Mouse (Mus musculus) CH12.LX (cell line): ENCODE measurements around the gene Cdk5. TPM values are rescaled to one million over a fixed set of nuclear protein-coding genes. Genes with fewer than 3 reads are reported as not detected.

Experiments
- DNase-seq: peaks from one replicate; pipeline ENCODE4 v3.0.0-alpha.2; 2013; ENCODE audit errors: extremely low read depth
- H3K27ac ChIP-seq: 2 replicates; pipeline ENCODE4 v1.5.1; 2012; ENCODE audit warnings: low read depth, mild to moderate bottlenecking, control low read depth, moderate library complexity; ENCODE audit not compliant: insufficient read depth
- H3K27me3 ChIP-seq: replicated peaks from 2 replicates; pipeline ENCODE3; 2012; ENCODE audit warnings: inconsistent platforms
- H3K36me3 ChIP-seq, 2 experiments: replicated peaks in 1 of 2; 2 replicates each; pipeline versions ENCODE3 to v1.6.1; 2012; ENCODE audit warnings: inconsistent platforms in 1 of 2, low read length in 1 of 2, mild to moderate bottlenecking in 1 of 2, mixed read lengths in 1 of 2, moderate library complexity in 1 of 2; ENCODE audit not compliant: control insufficient read depth in 1 of 2, insufficient read depth in 1 of 2
- H3K4me1 ChIP-seq, 2 experiments: 2 replicates each; pipeline ENCODE4 v1.6.1; 2012; ENCODE audit warnings: inconsistent platforms in 1 of 2, moderate library complexity in 1 of 2; ENCODE audit not compliant: insufficient read depth in 2 of 2, control insufficient read depth in 1 of 2
- H3K4me2 ChIP-seq: 2 replicates; pipeline ENCODE4 v1.6.1; 2012; ENCODE audit warnings: low read depth, mild to moderate bottlenecking, control low read depth; ENCODE audit not compliant: poor library complexity, insufficient read depth, severe bottlenecking
- H3K4me3 ChIP-seq, 3 experiments: fragments of 150-350 bp in 1 of 3; sonication (generic) in 1 of 3; replicated peaks in 1 of 3; 2 replicates each; pipeline versions ENCODE3 to v1.5.1; 2011 to 2012; ENCODE audit warnings: low read depth in 2 of 3, low read length in 2 of 3, mild to moderate bottlenecking in 2 of 3, moderate library complexity in 2 of 3, control low read depth in 1 of 3, improper control_type of control experiment in 1 of 3, inconsistent platforms in 1 of 3, mixed read lengths in 1 of 3; ENCODE audit not compliant: poor library complexity in 1 of 3
- H3K79me2 ChIP-seq: replicated peaks from 2 replicates; pipeline ENCODE4 v1.6.1; 2012; ENCODE audit warnings: mild to moderate bottlenecking, moderate library complexity; ENCODE audit not compliant: control insufficient read depth, poor library complexity, insufficient read depth, severe bottlenecking; ENCODE audit errors: extremely low read depth
- H3K9ac ChIP-seq: 2 replicates; pipeline ENCODE4 v1.6.1; 2012; ENCODE audit warnings: low read depth, mild to moderate bottlenecking, control low read depth, moderate library complexity; ENCODE audit not compliant: insufficient read depth
- H3K9me3 ChIP-seq: replicated peaks from 2 replicates; pipeline ENCODE3; 2012; ENCODE audit warnings: low read length, inconsistent platforms, mixed read lengths
- BHLHE40 ChIP-seq: IDR thresholded peaks from 2 replicates; pipeline ENCODE4 v1.6.1; 2011; ENCODE audit warnings: mild to moderate bottlenecking, low read depth, low read length, improper control_type of control experiment
- CHD2 ChIP-seq: IDR thresholded peaks from 2 replicates; pipeline ENCODE4 v1.6.1; 2011; ENCODE audit warnings: low read length, improper control_type of control experiment
- CTCF ChIP-seq, 2 experiments: IDR thresholded peaks in 1 of 2; conservative IDR thresholded peaks in 1 of 2; 2 replicates each; pipeline ENCODE4 v1.5.1; 2011 to 2012; ENCODE audit warnings: low read depth in 2 of 2, low read length in 2 of 2, improper control_type of control experiment in 1 of 2, inconsistent platforms in 1 of 2, mild to moderate bottlenecking in 1 of 2, moderate library complexity in 1 of 2
- E2F4 ChIP-seq: IDR thresholded peaks from 2 replicates; pipeline ENCODE4 v1.6.1; 2011; ENCODE audit warnings: low read depth, low read length, improper control_type of control experiment; ENCODE audit not compliant: insufficient replicate concordance
- ETS1 ChIP-seq: conservative IDR thresholded peaks from 2 replicates; pipeline ENCODE4 v1.6.1; 2012; ENCODE audit warnings: low read depth, mild to moderate bottlenecking, inconsistent platforms, low read length, improper control_type of control experiment, moderate library complexity
- GABPA ChIP-seq: IDR thresholded peaks from 2 replicates; pipeline ENCODE4 v1.6.1; 2012; ENCODE audit warnings: low read depth, low read length, improper control_type of control experiment, inconsistent platforms; ENCODE audit not compliant: insufficient replicate concordance
- HCFC1 ChIP-seq: IDR thresholded peaks from 2 replicates; pipeline ENCODE4 v1.6.1; 2012; ENCODE audit warnings: low read depth, mild to moderate bottlenecking, inconsistent platforms, low read length, improper control_type of control experiment
- JUN ChIP-seq: IDR thresholded peaks from 2 replicates; pipeline ENCODE4 v1.6.1; 2011; ENCODE audit warnings: low read depth, mild to moderate bottlenecking, low read length, improper control_type of control experiment, moderate library complexity; ENCODE audit not compliant: insufficient read depth
- JUND ChIP-seq: conservative IDR thresholded peaks from 2 replicates; pipeline ENCODE4 v1.6.1; 2011; ENCODE audit warnings: low read depth, low read length, improper control_type of control experiment
- KAT2A ChIP-seq: IDR thresholded peaks from 2 replicates; pipeline ENCODE4 v1.6.1; 2012; ENCODE audit warnings: low read length, improper control_type of control experiment, inconsistent platforms; ENCODE audit not compliant: insufficient replicate concordance
- MAFK ChIP-seq: IDR thresholded peaks from 2 replicates; pipeline ENCODE4 v1.6.1; 2011; ENCODE audit warnings: low read length, improper control_type of control experiment; ENCODE audit not compliant: insufficient replicate concordance
- MAX ChIP-seq: IDR thresholded peaks from 2 replicates; pipeline ENCODE4 v1.6.1; 2011; ENCODE audit warnings: low read length, improper control_type of control experiment
- MAZ ChIP-seq: IDR thresholded peaks from 2 replicates; pipeline ENCODE4 v1.6.1; 2012; ENCODE audit warnings: low read depth, mild to moderate bottlenecking, inconsistent platforms, low read length, improper control_type of control experiment, moderate library complexity
- MYC ChIP-seq: IDR thresholded peaks from 2 replicates; pipeline ENCODE4 v1.6.1; 2011; ENCODE audit warnings: low read depth, mild to moderate bottlenecking, improper control_type of control experiment, low read length
- NELFE ChIP-seq: IDR thresholded peaks from 2 replicates; pipeline ENCODE4 v1.6.1; 2011; ENCODE audit warnings: low read depth, low read length, improper control_type of control experiment
- PAX5 ChIP-seq: IDR thresholded peaks from 2 replicates; pipeline ENCODE4 v1.6.1; 2012; ENCODE audit warnings: low read length, inconsistent platforms, mixed read lengths
- POLR2A ChIP-seq: IDR thresholded peaks from 2 replicates; pipeline ENCODE4 v1.6.1; 2011; ENCODE audit warnings: low read depth, mild to moderate bottlenecking, improper control_type of control experiment, low read length
- POLR2AphosphoS2 ChIP-seq: IDR thresholded peaks from 2 replicates; pipeline ENCODE4 v1.6.1; 2011; ENCODE audit warnings: low read depth, low read length, improper control_type of control experiment
- RAD21 ChIP-seq: IDR thresholded peaks from 2 replicates; pipeline ENCODE4 v1.6.1; 2011; ENCODE audit warnings: low read depth, mild to moderate bottlenecking, low read length, improper control_type of control experiment, moderate library complexity
- RCOR1 ChIP-seq: conservative IDR thresholded peaks from 2 replicates; pipeline ENCODE4 v1.6.1; 2012; ENCODE audit warnings: low read depth, mild to moderate bottlenecking, inconsistent platforms, low read length, improper control_type of control experiment
- SIN3A ChIP-seq: IDR thresholded peaks from 2 replicates; pipeline ENCODE4 v1.6.1; 2012; ENCODE audit warnings: low read length, improper control_type of control experiment, inconsistent platforms
- SMC3 ChIP-seq: IDR thresholded peaks from 2 replicates; pipeline ENCODE4 v1.6.1; 2011; ENCODE audit warnings: low read depth, low read length, improper control_type of control experiment
- TBP ChIP-seq: conservative IDR thresholded peaks from 2 replicates; pipeline ENCODE4 v1.6.1; 2011; ENCODE audit warnings: low read depth, low read length, improper control_type of control experiment
- TCF12 ChIP-seq: IDR thresholded peaks from 2 replicates; pipeline ENCODE4 v1.6.1; 2014; ENCODE audit warnings: low read depth, mild to moderate bottlenecking, inconsistent platforms, low read length, improper control_type of control experiment
- UBTF ChIP-seq: IDR thresholded peaks from 2 replicates; pipeline ENCODE4 v1.6.1; 2012; ENCODE audit warnings: low read depth, mild to moderate bottlenecking, inconsistent platforms, low read length, improper control_type of control experiment, moderate library complexity
- USF1 ChIP-seq: IDR thresholded peaks from 2 replicates; pipeline ENCODE4 v1.6.1; 2014; ENCODE audit warnings: low read depth, mild to moderate bottlenecking, inconsistent platforms, low read length, improper control_type of control experiment
- USF2 ChIP-seq: conservative IDR thresholded peaks from 2 replicates; pipeline ENCODE4 v1.6.1; 2011; ENCODE audit warnings: low read depth, low read length, improper control_type of control experiment
- ZC3H11A ChIP-seq: IDR thresholded peaks from 2 replicates; pipeline ENCODE4 v1.6.1; 2012; ENCODE audit warnings: low read depth, mild to moderate bottlenecking, inconsistent platforms, low read length, improper control_type of control experiment
- ZKSCAN1 ChIP-seq: IDR thresholded peaks from 2 replicates; pipeline ENCODE4 v1.6.1; 2012; ENCODE audit warnings: low read depth, inconsistent platforms, low read length, improper control_type of control experiment, borderline replicate concordance
- ZMIZ1 ChIP-seq: IDR thresholded peaks from 2 replicates; pipeline ENCODE4 v1.6.1; 2012; ENCODE audit warnings: low read depth, mild to moderate bottlenecking, inconsistent platforms, low read length, improper control_type of control experiment
- dilution Hi-C: fragments of 300-500 bp; cut with MboI; formaldehyde crosslinking; loops from 2 replicates; pipeline ENCODE4 v1.14.3; 2020; ENCODE audit warnings: low sequenced_read_pairs; ENCODE audit not compliant: extremely low pct_unique_long_range_greater_than_20kb, extremely low pct_ligation_motif_present
- in situ Hi-C: fragments of 300-500 bp; cut with MboI; formaldehyde crosslinking; loops from 3 replicates; pipeline ENCODE4 v1.14.3; 2019; ENCODE audit warnings: low sequenced_read_pairs, low pct_ligation_motif_present, low pct_unique_long_range_greater_than_20kb, mixed read lengths
- polyA plus RNA-seq: library from polyadenylated mRNA; unstranded; fragments of >175 nt; gene quantifications from 2 replicates; pipeline ENCODE4 v1.2.1, GENCODE M21; 2012; ENCODE audit warnings: low read depth; ENCODE audit not compliant: insufficient read length
- total RNA-seq, 2 experiments: library from RNA; depleted of rRNA; stranded (reverse); fragments of 300-350 nt in 1 of 2; fragments of >200 nt in 1 of 2; gene quantifications; 2 replicates each; pipeline ENCODE4 v1.2.3; 2012 to 2014

Cdk5 gene
- total and polyA plus RNA-seq, 3 experiments = 7.4 to 26.6 (median 12.1) TPM

- in situ Hi-C loops = no loop called here
- peaks cover 9% of the 10 kb centered on the region for H3K79me2 ChIP-seq
- peaks cover 24 to 40% of the 10 kb centered on the region in 2 experiments for H3K4me1 ChIP-seq
- TF ChIP-seq NELFE (no peak), UBTF (no peak), E2F4 (no peak)
- TF ChIP-seq, all 38 proteins: peak for 0
- H3K27me3 ChIP-seq = peaks cover 25% of the 10 kb centered on the region
- H3K27ac ChIP-seq = no peak overlapping the region
- peak overlapping the region; percentile 64 for H3K9ac ChIP-seq
- dilution Hi-C loops = no loop called here
- H3K4me2 ChIP-seq = peak overlapping the region; percentile 72
- H3K9me3 ChIP-seq = no peaks in the 10 kb centered on the region
- H3K36me3 ChIP-seq = peaks cover 22 to 35% of the 10 kb centered on the region in 2 experiments
- no peak for DNase-seq
- H3K4me3 ChIP-seq = peak overlapping the region; percentile 64 to 93 (median 83)
Measured at GRCm38 (mm10) chr5:24445428-24446080, 22.2 kb upstream of the Cdk5 start.

GRCm38 (mm10) chr5:24444746-24445427 lies 21.6 kb upstream of the Cdk5 start, which contains the start of gene Fastk:
Fastk (minus strand) TSS chr5:24445287.
- Histone ChIP-seq H3K4me2 (peak within 1 kb of the TSS; percentile 72), H3K36me3 (peaks cover 29 to 41% of the 10 kb centered on the region in 2 experiments), H3K9me3 (no peaks in the 10 kb centered on the region), H3K27ac (peak within 1 kb of the TSS; percentile 24), H3K4me3 (peak within 1 kb of the TSS; percentile 78 to 93 (median 83)), H3K4me1 (peaks cover 24 to 40% of the 10 kb centered on the region in 2 experiments), H3K27me3 (peaks cover 18% of the 10 kb centered on the region), H3K79me2 (peaks cover 9% of the 10 kb centered on the region), H3K9ac (peak within 1 kb of the TSS; percentile 64)
- peak; percentile 89 for DNase-seq
- in situ Hi-C loops (no loop called here), dilution Hi-C loops (no loop called here)
- TF ChIP-seq MAX = 0 out of 2 replicates have a peak, but pooled peaks have one; percentile 7
- no peak for TF ChIP-seq RCOR1
- TF ChIP-seq USF2 = no peak
- TF ChIP-seq E2F4 = no peak
- no peak; the same call in 1 of the 2 replicates for TF ChIP-seq GABPA
- TF ChIP-seq SMC3 = no peak
- TF ChIP-seq CTCF (conservative IDR thresholded peaks at IDR 0.05 in 1 of 2, IDR thresholded peaks at IDR 0.05 in 1 of 2; ENCODE audit: low read depth in 2 of 2, low read length in 2 of 2) = no peak
- peak; percentile 80; the same call in 1 of the 2 replicates for TF ChIP-seq ZMIZ1
- TF ChIP-seq UBTF = no peak; the same call in 1 of the 2 replicates
- no peak for TF ChIP-seq BHLHE40
- no peak; the same call in 1 of the 2 replicates for TF ChIP-seq ETS1
- peak; percentile 96 for TF ChIP-seq POLR2A
- TF ChIP-seq POLR2AphosphoS2 = 0 out of 2 replicates have a peak, but pooled peaks have one; percentile 73
- TF ChIP-seq PAX5 = no peak
- TF ChIP-seq TCF12 = peak; percentile 98
- peak; percentile 59 for TF ChIP-seq TBP
- no peak for TF ChIP-seq MAFK
- no peak for TF ChIP-seq ZC3H11A
- TF ChIP-seq USF1 = no peak
- TF ChIP-seq MAZ = peak; percentile 87; the same call in 1 of the 2 replicates
- TF ChIP-seq RAD21 = no peak
- TF ChIP-seq CHD2 = no peak
- TF ChIP-seq KAT2A = peak; percentile 75; the same call in 1 of the 2 replicates
- peak; percentile 49 for TF ChIP-seq SIN3A
- no peak for TF ChIP-seq MYC
- TF ChIP-seq ZKSCAN1 = no peak
- peak; percentile 87 for TF ChIP-seq HCFC1
- TF ChIP-seq JUN = no peak
- no peak for TF ChIP-seq JUND
